Mouse (Mus musculus) midbrain, embryonic 10.5 days (tissue): ENCODE results near the gene Grin3b. TPM values are rescaled to one million over a fixed set of nuclear protein-coding genes. Genes with fewer than 3 reads are reported as not detected.

Experiments
- DNase-seq: peaks from one replicate; pipeline ENCODE4 v3.0.0-alpha.2; 2017; ENCODE audit warnings: low spot score
- H3K27ac ChIP-seq: fragments of 300-500 bp; sonication (generic); replicated peaks from 2 replicates; pipeline ENCODE4 v1.5.1; 2016; ENCODE audit warnings: mild to moderate bottlenecking
- H3K27me3 ChIP-seq: fragments of 300-500 bp; sonication (generic); 2 replicates; pipeline ENCODE4 v1.6.1; 2016; ENCODE audit warnings: low read depth, mild to moderate bottlenecking; ENCODE audit not compliant: poor library complexity, severe bottlenecking
- H3K36me3 ChIP-seq: fragments of 300-500 bp; sonication (generic); 2 replicates; pipeline ENCODE4 v1.6.1; 2016; ENCODE audit warnings: mild to moderate bottlenecking, moderate library complexity
- H3K4me1 ChIP-seq: fragments of 300-500 bp; sonication (generic); 2 replicates; pipeline ENCODE4 v1.6.1; 2016
- H3K4me3 ChIP-seq: fragments of 300-500 bp; sonication (generic); 2 replicates; pipeline ENCODE4 v1.5.1; 2016; ENCODE audit warnings: mild to moderate bottlenecking, moderate library complexity
- H3K9me3 ChIP-seq: fragments of 300-500 bp; sonication (generic); replicated peaks from 2 replicates; pipeline ENCODE4 v1.6.1; 2016; ENCODE audit warnings: mild to moderate bottlenecking
- WGBS: fragments of 180-500 bp; shearing (Covaris S2); methylation state at CpG from one replicate; pipeline ENCODE4 v1.1.7; 2016; 5-methylcytosine and 5-hydroxymethylcytosine counted together
- polyA plus RNA-seq: library from polyadenylated mRNA; unstranded; fragments of >200 nt; fragmentation: Nextera tagmentation; extraction: Ambion mirVana; gene quantifications from 2 replicates; pipeline ENCODE4 v1.2.1, GENCODE M21; 2016

Gene Grin3b
- polyA plus RNA-seq, 1 experiment from 2014 or later, result 0.30 TPM

DNA sequence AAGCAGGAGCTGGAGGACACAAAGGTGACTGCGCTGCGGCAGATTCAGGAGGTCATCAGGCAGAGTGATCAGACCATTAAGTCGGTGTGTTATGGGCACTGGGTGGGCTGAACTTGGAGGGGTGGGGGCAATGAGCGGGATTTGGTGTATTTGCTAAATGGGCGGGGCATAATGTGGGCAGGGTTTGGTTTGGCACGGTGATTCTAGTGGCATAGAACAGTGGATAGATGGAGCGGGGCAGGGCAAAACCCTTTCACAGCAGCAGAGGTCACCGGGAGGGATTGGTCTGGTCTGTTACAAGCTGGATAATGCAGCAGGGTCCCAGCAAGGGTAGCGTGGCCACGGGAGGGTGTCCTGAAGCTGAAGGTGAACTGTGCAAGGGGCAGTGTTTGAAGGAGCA lies 54.9 kb downstream of the Grin3b start:
- DNase-seq, result no peak
- Histone ChIP-seq H3K27me3 (peaks cover 8% of the 10 kb centered on the region), H3K4me3 (no peak overlapping the region), H3K4me1 (peaks cover 15% of the 10 kb centered on the region; the same call in 1 of the 2 replicates), H3K27ac (no peak overlapping the region), H3K36me3 (peaks cover 7% of the 10 kb centered on the region), H3K9me3 (no peaks in the 10 kb centered on the region)
- 78% methylated on average over 10 of the region's 10 CpGs for WGBS

GRCm38 (mm10) chr10:80025889-80026288 lies 55.4 kb downstream of the Grin3b start:
- no peak overlapping the region for H3K27ac ChIP-seq
- H3K4me1 ChIP-seq, result peaks cover 12% of the 10 kb centered on the region; the same call in 1 of the 2 replicates
- DNase-seq, result no peak
- H3K9me3 ChIP-seq, result no peaks in the 10 kb centered on the region
- H3K27me3 ChIP-seq, result peaks cover 3% of the 10 kb centered on the region; the same call in 1 of the 2 replicates
- H3K36me3 ChIP-seq, result peaks cover 9% of the 10 kb centered on the region
- no peak overlapping the region for H3K4me3 ChIP-seq
- WGBS, result 64% methylated on average over 12 of the region's 12 CpGs

Other genes with a start within 250 kb of the Grin3b start
- gene Polrmt, start 224.1 kb upstream of the Grin3b start, polyA plus RNA-seq, result 48.6 and 51.7 TPM in 2 replicates
- gene Fgf22, start 215.6 kb upstream of the Grin3b start, polyA plus RNA-seq, result 0.27 and 0.42 TPM in 2 replicates
- 109 and 118 TPM in 2 replicates for gene Rnf126, start 203.8 kb upstream of the Grin3b start, polyA plus RNA-seq
- gene Fstl3, start 193.4 kb upstream of the Grin3b start, polyA plus RNA-seq, result 1.1 and 1.8 TPM in 2 replicates
- 0.05 TPM in 1 of 2 replicates, not detected in the other for gene Prss57, start 179.8 kb upstream of the Grin3b start, polyA plus RNA-seq
- gene Palm, start 177.1 kb upstream of the Grin3b start, polyA plus RNA-seq, result 130 and 153 TPM in 2 replicates
- gene Misp, start 149.7 kb upstream of the Grin3b start, polyA plus RNA-seq, result 0.46 and 0.67 TPM in 2 replicates
- 296 and 334 TPM in 2 replicates for gene Ptbp1, start 116.3 kb upstream of the Grin3b start, polyA plus RNA-seq
- 8.0 and 13.5 TPM in 2 replicates for gene Prtn3, start 96.2 kb upstream of the Grin3b start, polyA plus RNA-seq
- 110 and 169 TPM in 2 replicates for gene Plppr3, start 96.1 kb upstream of the Grin3b start, polyA plus RNA-seq
- gene Elane, start 84.5 kb upstream of the Grin3b start, polyA plus RNA-seq, result 0.16 and 0.46 TPM in 2 replicates
- not detected in 2 replicates for gene Cfd, start 79.9 kb upstream of the Grin3b start, polyA plus RNA-seq
- 69.8 and 70.8 TPM in 2 replicates for gene Med16, start 61.8 kb upstream of the Grin3b start, polyA plus RNA-seq
- 2.0 and 5.5 TPM in 2 replicates for gene Gm26602, start 59.9 kb upstream of the Grin3b start, polyA plus RNA-seq
- 1.0 and 1.2 TPM in 2 replicates for gene Kiss1r, start 53.7 kb upstream of the Grin3b start, polyA plus RNA-seq
- gene R3hdm4, start 49.5 kb upstream of the Grin3b start, polyA plus RNA-seq, result 126 and 154 TPM in 2 replicates
- 12.5 and 13.4 TPM in 2 replicates for gene Arid3a, start 43.7 kb upstream of the Grin3b start, polyA plus RNA-seq
- 136 and 155 TPM in 2 replicates for gene Wdr18, start 10.6 kb upstream of the Grin3b start, polyA plus RNA-seq
- gene Tmem259, start 13.6 kb downstream of the Grin3b start, polyA plus RNA-seq, result 11.0 TPM in 2 replicates
- 198 and 199 TPM in 2 replicates for gene Cnn2, start 17.9 kb downstream of the Grin3b start, polyA plus RNA-seq
- gene Abca7, start 25.8 kb downstream of the Grin3b start, polyA plus RNA-seq, result 3.2 and 4.8 TPM in 2 replicates
- gene Arhgap45, start 45.9 kb downstream of the Grin3b start, polyA plus RNA-seq, result 7.9 and 8.0 TPM in 2 replicates
- gene Polr2e, start 69.1 kb downstream of the Grin3b start, polyA plus RNA-seq, result 233 and 276 TPM in 2 replicates
- 702 and 747 TPM in 2 replicates for gene Gpx4, start 76.5 kb downstream of the Grin3b start, polyA plus RNA-seq
- 15.0 and 15.2 TPM in 2 replicates for gene Sbno2, start 134.9 kb downstream of the Grin3b start, polyA plus RNA-seq
- 18.0 and 19.7 TPM in 2 replicates for gene Stk11, start 145.1 kb downstream of the Grin3b start, polyA plus RNA-seq
- 463 and 481 TPM in 2 replicates for gene Atp5d, start 167.9 kb downstream of the Grin3b start, polyA plus RNA-seq
- 7.8 and 9.3 TPM in 2 replicates for gene Cbarp, start 170.1 kb downstream of the Grin3b start, polyA plus RNA-seq
- 17.8 and 19.7 TPM in 2 replicates for gene Midn, start 177.6 kb downstream of the Grin3b start, polyA plus RNA-seq
- gene Cirbp, start 195.3 kb downstream of the Grin3b start, polyA plus RNA-seq, result 91.8 and 135 TPM in 2 replicates
- gene 1600002K03Rik, start 202.2 kb downstream of the Grin3b start, polyA plus RNA-seq, result 10.6 and 11.2 TPM in 2 replicates
- 56.6 and 64.5 TPM in 2 replicates for gene Efna2, start 208.8 kb downstream of the Grin3b start, polyA plus RNA-seq